Mouse (Mus musculus) right cerebral cortex, adult 2 months (tissue): ENCODE measurements around the gene Jmy.
A peak's percentile ranks its signal among the peaks of the same experiment; 100 is the strongest.
"Not testable (repeated sequence)": the region's sequence is repeated elsewhere in the genome, so short reads cannot be mapped to it uniquely, and the experiment has no call there.

ENCODE experiments used
- DNase-seq, 2 experiments: peaks; one replicate each; pipeline ENCODE4 v3.0.0; 2021 to 2022; ENCODE audit warnings: low spot score in 2 of 2

Jmy gene

DNA sequence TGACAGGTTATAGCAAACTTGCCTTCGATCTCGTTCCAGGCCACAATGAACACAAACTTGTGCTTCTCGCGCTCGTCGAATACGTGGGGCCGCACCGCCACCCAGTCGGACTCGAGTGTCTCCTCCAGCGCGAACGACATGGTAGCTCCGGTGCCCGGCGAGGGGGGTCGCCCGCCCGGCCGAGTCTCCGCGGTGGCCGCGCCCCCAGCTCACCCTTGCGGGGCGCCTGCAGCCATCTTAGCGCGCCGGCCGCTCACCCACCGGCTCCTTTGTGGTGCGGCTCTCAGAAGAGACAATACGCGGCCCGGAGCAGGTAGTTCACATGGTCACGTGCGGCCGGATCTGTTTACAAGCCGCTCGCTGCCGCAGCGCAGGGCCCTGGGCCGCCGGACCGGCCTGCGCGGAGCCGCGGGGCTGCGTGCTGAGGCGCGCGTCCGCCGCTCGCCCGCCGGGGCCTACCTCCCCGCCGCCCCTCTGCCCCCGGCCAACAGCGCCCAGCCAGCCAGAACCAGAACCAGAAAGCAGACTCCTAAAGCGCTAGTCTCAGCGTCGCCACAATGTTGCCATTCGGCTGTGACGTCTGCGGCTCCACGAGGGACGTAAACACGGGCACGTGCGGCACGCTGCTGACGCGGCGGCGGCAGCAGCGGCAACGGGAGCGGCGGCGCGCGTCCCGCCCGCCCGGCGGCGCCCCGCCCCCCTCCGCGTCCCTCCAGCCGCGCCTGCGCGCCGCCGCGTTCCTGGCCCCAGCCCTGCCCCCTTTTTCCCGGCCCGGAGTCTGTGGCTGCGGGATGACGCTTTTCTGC, at the start of gene Jmy:
Gene Jmy, minus strand, starts transcription at position 642 of the 806 bp plus-strand sequence.
- DNase-seq, result peak; percentile 85 to 86

DNA sequence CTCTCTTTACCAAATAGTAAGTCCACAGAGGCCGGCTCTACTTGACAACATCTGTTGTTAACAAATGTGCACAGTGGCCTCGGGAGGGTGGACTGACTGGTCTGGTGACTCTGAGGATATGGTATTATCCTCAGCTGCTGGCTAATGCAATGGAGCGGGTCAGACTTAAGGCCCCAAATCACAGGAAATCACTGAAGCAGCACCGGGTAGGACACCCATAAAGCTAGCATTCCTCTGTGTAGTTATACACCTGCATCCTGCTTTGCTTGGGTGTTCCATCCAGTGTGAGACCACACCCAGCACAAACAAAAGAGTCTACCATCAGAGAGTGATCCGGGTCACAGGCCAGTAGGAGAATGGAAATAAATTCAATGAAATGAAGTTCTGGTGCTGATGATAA, 48.0 kb upstream of the Jmy start:
- DNase-seq, result no peak

DNA sequence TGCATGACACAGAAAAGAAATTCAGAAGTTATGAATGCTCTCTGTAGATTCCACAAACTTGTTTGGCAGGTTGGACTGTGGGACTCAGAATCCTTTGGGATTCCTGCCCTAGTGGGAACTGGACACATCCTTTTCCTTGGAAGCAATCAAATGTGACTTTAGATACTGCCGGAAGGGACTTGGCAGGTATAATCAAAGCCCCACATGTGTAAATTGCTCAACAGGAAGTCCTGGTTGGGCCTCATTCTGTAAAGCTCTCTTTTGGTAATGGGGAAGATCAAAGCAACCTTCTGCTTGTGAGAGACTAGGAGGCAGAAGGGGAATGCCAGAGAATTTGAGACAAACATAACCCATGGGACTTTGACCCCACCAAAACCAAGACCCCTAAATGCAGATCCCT, 46.4 kb upstream of the Jmy start:
- DNase-seq, result no peak

DNA sequence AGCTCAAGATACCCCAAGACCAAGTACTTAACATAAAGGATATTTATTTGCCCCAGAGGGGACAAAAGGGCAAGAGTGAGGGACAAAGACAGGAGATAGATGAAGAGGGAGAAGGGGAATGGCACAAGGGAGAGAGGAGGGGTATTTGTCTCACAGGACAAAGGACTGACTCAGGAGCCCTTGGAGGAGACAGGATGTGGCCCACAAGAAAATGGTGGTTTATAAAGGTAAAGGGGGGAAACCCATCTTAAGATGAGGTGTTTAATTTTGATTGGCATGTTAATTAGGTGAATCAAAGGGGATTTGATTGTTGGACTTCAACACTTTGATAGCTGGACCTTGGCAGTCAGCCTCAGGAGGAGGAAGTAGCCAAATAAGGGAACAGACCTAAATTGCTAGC, 44.7 kb upstream of the Jmy start:
- no peak for DNase-seq

DNA sequence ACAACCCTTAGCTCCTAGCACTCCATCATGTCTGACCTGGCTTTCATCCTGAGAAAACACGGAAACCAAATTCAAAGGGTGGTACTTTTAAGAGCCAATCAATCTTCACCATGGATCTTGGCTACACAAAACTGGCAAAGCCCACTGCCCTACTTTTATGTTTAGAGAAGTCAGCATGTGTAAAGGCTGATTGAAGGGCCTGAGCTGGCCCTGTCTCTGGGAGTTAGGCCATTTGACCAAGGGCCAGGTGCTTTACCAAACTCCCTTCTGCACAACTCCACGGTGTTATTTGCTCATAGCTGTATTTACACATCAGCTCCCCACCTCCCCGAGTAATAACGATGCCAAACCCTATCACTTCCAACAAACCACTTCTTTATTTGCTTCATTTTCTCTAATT, 39.7 kb upstream of the Jmy start:
- DNase-seq, result no peak

DNA sequence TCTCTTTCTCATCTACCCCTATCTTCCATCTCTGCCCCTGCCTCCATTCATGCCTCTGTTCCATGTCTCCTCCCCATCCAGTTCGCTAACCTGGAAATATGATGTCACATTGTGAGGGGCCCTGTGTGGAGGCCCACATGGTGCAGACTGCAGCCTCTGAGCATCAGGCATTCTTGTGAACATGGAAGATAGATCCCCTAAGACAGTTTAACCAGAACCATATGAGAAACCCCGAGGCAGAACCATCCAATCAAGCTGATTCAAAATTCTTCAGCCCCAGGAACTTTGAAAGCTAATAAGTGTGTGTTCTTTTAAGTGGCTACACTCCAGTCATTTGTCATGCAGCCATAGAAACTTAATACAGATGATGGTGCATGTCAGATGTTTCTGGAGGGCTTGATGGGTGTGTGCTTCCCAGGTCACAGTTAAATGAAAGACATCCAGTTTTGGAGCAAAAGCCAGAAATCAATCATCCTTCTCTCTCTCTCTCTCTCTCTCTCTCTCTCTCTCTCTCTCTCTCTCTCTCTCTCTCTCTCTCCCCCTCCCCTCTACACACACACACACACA, 19.2 kb upstream of the Jmy start:
- no peak for DNase-seq

DNA sequence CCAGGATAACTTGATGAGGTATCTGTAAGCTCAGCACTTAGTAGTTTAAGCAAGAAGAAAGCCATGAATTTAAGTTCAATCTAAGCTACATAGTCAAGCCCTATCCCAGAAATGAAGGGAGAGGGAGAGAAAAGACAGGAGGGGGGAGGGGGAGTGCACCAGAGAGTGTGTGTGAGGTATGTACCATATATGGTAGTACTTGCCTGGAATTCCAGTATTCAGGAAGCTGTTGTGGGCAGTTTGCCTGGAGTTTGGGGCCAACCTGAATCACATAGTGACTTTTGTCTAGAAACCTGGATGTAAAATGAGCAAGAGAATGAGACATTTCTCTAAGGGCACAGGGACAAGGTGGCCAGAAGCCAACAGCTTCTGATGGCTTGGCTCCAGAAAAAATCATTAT, 17.6 kb upstream of the Jmy start:
- DNase-seq, result no peak

DNA sequence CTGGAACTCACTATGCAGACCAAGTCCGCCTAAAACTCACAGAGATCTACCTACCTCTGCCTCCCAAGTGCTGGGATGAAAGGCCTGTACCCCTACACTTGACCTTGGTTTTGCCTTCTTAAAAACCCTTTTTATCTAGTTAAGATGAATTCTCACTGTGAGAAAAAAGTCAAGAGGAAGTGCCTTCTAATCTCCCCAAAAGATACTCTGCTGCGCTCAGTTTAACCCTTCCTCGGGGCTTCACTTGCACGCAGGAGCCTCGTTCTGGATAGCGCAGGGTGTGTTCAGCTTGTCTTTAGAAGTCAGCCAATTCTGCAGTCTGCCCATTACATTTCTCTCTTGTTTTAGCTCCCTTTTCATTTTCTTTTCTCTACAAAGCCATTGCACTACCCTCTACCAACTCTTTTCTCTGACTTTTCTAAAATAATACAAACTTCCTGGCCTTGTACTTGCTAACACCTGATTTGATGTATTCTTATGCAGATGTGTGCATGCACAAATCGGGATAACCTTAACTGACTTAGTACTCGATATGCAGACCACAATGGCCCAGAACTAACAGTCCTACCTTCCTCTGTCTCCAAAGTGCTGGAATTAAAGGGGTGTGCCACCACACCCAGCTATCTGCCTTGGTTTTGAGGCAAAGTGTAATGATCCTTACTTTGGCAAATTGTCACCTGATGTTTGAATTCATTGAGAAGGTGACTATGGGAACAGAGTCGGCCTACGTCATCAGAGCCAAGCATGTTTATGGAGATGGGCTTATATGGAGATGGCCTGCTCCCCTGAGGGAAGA, 14.6 kb upstream of the Jmy start:
- DNase-seq, result no peak

DNA sequence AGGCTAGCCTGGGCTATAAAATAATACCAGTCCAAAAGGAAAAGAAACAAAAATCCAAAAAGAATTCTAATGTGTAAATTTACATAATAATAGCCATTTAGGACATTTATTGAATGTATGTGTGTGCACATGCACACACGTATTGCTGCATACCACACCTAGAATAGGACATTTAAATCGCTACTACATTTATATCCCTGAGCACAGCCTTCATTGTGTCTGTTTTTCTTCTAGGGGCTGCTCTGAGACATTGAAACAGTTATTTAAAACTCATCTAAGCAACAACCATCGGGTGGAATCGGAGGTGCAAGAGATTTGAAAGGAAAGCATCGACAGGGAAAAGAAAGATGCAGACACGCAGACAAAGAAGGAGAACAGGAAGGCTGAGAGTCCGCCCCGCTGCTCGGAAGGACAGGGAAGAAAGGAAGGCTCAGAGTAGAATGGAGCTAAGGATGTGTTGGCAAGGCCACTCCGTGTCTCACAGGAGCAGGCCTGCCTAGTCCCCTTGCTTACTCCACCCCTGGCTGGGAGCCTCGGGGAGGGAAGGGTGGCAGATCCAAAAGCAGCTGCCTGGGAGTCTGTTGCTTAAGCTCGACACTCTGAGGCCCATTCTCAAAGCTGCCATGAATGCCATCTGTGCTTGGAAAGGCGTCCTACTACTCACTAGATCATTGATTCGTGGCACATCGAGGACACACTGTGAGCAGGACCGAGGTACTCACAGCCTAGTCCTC, 11.0 kb upstream of the Jmy start:
- DNase-seq, result peak in 1 of 2 experiments; percentile 11

DNA sequence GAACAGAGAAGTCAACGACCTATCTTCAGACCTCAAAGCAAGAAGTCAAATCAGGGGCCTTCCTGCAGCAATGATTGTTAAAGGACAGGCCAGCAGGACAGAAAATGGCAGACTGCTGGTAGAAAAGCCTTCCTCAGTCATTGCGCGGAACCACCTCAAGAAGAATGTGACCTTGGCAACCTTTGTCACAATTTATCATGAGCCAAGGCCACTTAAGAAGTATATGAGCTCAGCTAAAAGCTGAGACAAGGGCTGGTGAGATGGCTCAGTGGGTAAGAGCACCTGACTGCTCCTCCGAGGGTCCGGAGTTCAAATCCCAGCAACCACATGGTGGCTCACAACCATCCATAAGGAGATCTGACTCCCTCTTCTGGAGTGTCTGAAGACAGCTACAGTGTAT, 7.3 kb upstream of the Jmy start:
- not testable (repeated sequence) for DNase-seq

DNA sequence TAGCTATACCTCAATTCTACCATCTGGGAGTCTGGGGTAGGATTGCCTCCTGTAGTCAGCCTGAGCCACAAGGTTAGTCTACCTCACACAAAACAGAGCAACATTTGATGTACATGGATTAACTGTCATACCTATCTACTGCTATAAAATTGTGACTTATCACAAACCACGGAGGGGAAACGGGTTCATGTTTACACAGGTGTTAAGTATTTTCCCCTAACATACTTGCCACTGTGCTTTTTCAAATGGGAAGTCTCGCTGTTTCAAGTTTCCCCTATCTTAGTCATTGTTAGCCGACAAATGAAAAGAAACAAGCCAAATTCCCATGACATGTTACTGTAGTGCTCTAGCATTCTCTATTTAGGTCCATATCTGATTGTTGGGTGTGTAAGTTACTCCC, 2.1 kb upstream of the Jmy start:
- DNase-seq, result no peak

DNA sequence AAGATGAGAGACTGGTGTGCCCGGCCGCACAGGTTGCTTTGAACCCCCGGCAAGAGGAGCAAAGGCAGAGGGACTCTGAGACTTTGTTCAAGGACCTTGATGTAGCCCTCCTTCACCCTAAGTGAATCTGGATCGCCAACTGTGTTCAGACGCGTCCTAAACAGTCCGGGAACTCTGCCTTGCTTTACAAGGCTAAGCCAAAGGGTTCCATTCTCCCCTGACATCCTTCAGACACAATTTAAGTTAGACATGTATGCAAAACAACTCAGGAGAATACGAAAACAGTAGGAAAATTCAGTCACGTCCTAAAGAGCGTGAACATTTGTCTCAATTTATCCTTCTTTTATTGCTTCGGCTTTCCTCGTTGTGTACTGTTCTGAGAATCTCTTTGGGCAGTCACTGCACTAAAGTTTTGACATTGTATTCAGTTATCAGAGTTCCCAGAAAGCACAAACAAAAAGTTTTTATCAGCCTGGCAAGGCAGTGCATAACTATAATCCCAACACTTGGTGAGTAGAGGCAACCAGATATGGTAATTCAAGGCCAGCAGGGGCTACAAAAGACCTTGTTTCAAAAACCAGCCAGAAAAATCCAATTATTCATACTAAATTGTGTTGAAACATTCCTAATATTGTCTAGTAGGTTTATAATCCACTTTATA, 495 bp upstream of the Jmy start:
- no peak for DNase-seq

DNA sequence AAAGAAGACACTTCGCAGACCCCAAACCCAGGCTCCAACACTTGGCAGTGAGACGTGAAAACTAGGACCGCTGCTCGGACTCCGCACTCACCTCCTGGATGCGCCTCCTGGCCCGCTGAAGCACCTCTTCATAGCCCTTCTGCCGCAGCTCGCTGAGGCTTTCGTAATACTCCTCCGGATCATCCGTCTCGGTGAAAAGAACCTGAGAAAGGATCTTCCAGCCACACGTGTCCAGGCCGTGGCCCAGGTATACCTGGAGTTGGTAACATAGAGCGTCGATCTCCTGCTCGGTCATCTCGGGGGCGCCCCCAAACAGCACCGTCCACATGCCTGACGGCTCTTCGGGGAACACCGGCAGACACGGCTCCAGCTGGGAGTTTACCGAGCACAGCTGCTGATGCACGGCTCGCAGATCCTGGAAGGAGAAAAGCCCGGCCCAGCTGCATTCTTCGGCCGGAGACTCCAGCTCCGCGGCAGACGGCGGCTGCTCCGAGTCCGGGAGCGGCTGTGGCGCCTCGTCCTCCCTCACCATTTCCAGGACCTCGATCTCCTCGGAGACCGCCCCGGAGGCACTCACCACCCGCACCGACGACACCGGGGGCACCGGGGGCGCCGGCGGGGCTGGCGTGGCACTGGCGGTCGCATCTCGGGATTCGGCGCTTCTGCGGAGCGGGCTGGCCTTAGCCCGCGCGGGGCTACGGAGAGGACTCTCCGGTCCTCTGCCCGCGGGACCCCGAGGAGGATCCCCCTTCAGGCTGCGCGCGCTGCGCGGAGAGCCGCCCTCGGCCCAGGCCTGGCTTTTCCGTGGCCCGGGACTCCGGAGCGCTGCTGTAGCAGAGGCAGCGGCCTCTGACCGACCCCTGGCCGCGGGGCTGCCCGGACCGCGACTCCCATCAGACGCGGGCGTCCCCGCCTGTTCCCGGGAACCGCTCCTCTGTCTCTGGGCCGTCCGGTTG, 1.1 kb downstream of the Jmy start:
- peak; percentile 20 to 35 for DNase-seq

DNA sequence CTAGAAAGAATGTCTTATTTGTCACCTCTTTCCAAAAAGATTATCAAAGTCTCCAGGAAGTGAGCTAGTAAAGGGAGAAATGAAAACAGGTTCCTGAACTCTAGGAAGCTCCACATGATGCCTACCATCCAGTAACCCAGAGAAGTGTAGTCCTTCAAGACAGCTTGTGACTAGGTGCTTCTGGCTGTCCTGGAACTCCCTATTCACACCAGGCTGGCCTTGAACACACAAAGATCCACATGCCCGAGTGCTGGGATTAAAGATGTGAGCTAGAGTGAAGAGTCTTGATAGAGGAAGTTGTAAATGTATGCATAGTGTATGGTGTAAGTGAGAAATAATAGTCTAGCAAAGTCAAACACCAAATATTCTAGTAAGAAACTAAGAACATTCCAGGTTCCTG, 2.6 kb downstream of the Jmy start:
- DNase-seq, result no peak

DNA sequence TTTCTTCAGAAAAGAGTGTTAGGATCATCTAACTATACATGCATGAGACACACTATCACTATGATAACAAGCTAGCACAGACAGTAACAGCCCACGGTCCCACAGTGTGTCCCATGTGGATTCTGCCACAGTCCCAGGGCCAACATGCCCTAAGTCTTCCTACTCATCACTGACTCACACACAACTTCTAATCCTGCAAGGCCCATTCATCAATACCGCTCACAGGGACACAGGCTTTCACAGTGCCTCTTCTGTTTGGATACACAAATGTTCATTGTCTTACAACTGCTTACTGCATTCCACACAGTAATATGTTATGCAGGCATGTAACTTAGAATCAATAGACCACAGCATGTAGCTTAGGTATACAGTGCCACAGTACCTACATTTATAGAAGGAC, 11.1 kb downstream of the Jmy start:
- DNase-seq, result no peak

DNA sequence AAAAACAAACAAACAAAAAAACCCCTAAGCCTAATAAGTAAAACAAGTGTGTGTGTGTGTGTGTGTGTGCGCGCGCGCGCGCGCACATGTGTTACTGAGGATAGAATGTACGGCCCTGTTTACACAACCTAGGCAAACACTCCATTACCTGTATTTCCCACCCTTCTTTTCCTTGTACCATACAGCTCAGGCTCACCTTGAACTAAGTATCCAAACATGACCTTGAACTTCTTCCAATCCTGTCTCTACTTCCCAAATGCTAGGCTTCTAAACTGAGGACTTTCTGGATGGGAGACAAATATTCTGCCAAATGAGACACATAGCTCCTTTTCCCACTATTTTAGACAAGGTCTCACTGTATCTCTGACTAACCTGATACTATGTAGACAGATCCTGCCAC, 11.9 kb downstream of the Jmy start:
- no peak for DNase-seq

DNA sequence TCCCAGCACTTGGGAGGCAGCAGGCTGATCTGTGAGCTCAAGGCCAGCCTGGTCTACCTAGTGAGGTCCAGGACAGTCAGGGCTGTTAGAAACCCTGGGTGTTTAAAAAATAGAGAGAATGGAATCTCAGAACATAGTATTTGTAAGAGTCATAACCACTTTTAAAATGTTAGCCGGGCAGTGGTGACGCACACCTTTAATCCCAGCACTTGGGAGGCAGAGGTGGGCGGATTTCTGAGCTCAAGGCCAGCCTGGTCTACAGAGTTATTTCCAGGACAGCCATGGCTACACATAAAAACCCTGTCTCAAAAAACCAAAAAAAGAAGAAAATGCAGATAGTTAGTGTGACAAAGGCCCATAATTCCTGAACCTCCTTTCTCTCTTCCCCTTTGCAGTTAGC, 15.3 kb downstream of the Jmy start:
- no peak for DNase-seq

DNA sequence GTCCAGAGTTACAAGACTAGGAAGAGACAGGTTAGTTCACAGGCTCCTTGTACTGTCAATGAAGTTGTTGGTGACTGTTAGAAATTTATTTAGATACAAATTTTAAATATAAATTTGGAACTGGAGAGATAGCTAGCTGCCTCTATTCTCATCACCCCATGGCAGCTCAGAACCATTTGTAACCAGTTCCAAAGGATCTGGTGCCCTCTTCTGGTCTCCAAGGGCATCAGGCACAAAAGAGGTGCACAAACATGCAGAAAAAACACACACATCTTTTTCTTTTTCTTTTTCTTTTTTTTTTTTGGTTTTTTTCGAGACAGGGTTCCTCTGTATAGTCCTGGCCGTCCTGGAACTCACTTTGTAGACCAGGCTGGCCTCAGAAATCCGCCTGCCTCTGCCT, 18.5 kb downstream of the Jmy start:
- no peak for DNase-seq

DNA sequence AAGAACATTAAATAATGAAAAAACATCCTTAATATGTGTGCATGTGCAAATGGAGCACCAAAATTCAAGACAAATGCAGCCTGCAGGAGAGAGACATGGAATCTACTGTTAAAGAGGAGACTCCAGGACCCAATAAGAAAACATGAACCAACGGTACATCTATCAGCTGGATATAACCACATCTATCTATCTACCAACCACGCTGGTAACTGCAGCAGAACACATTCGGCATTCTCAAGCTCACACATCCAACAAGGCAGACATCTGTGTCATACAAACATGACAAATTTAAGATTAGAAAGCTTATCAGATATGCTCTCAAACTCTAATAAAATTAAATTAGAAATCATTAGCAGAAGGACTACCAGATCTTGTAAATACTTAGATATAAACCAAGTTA, 21.3 kb downstream of the Jmy start:
- DNase-seq, result no peak

DNA sequence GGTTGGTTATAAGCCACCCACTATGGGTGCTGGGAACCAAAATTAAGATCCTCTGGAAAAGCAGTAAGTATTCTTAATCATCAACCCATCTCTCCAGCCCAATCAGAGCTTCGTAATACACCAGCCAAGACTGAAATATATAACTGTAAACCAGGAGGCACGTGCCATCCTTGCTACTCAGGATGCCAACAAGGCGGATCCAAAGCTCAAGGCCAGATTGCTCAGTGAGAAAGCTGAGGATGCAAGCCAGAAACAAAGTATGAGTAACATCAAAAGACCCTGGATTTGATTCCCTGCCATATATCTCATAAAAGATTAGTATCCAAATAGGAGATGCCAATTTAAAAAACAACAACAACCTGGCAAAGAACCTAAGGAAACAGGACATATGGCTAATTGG, 31.3 kb downstream of the Jmy start:
- no peak for DNase-seq

DNA sequence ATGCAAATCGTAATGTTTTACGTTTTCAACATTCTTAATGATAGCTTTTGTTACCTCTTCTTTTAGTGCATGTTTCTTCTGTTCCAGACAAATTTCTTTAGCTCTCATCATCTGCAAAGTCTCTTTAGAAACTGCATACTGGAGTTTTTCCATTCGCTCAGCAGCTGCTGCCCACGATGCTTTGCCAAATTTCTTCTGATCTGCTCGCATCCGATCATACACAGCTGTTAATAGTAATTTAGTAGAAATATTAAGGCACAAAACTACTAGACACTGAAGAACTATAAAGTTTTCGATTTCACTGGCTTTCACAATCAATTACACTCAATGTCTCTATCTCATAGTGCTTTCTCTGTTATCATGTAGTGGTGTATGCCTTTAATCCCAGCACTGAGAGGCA, 40.0 kb downstream of the Jmy start:
- DNase-seq, result no peak
